Mouse (Mus musculus) retina, adult 2 months (tissue): Measurements from ENCODE around the gene Grifin.

Experiments
- DNase-seq: peaks from one replicate; pipeline ENCODE4 v3.0.0-alpha.2; 2012; ENCODE audit warnings: low read depth, low spot score

Gene Grifin

GRCm38 (mm10) chr5:140549306-140550047 lies 15.4 kb downstream of the Grifin start:
- DNase-seq: no peak

- DNase-seq: no peak
These were observed 18.5 kb downstream of the Grifin start for GRCm38 (mm10) chr5:140546332-140546731.

- DNase-seq: no peak
These were observed 19.2 kb downstream of the Grifin start for GRCm38 (mm10) chr5:140545651-140546050.

GRCm38 (mm10) chr5:140542811-140543575 lies 21.9 kb downstream of the Grifin start:
- DNase-seq: no peak

- peak; percentile 72 for DNase-seq
These were observed 24.8 kb downstream of the Grifin start for GRCm38 (mm10) chr5:140540106-140540505.

GRCm38 (mm10) chr5:140538111-140538683 lies 26.7 kb downstream of the Grifin start:
- no peak for DNase-seq

GRCm38 (mm10) chr5:140526754-140527153 lies 38.1 kb downstream of the Grifin start:
- no peak for DNase-seq

- DNase-seq: no peak
These were observed 43.7 kb downstream of the Grifin start for GRCm38 (mm10) chr5:140521196-140521595.

GRCm38 (mm10) chr5:140517921-140518230 lies 47.0 kb downstream of the Grifin start:
- no peak for DNase-seq

GRCm38 (mm10) chr5:140517159-140517920 lies 47.5 kb downstream of the Grifin start:
- DNase-seq: no peak

- no peak for DNase-seq
These were observed 49.9 kb downstream of the Grifin start for GRCm38 (mm10) chr5:140514799-140515486.

- no peak for DNase-seq
These were observed 51.0 kb downstream of the Grifin start for GRCm38 (mm10) chr5:140513921-140514320.
